Mouse (Mus musculus) ZHBTc4 (cell line): ENCODE results near the gene Gpr162.

ENCODE experiments used
- DNase-seq: peaks from one replicate; pipeline ENCODE4 v3.0.0-alpha.2; 2011; ENCODE audit warnings: low read depth, low spot score

Gpr162 gene

GRCm38 (mm10) chr6:124881821-124882220, 18.0 kb upstream of the Gpr162 start:
- DNase-seq = no peak

DNA sequence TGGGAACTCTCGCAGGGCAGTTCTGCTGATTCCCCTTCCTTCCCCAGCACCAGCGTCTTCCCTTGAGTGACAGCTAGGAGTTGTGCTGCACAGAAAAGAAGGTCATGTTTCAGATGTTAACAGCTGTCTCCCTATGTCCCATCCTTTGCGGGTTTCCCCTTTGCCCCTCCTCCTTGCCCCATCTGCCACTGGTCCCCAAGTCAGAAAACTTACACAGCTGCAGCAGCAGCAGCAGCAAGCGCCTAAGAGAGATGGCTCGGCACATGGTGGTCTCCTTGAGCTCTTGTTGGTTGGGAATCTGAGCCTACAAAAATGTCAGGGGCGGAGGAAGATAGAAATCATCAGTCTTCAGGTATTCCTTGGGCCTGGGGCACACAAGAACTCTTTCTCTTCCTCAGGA, 15.6 kb upstream of the Gpr162 start:
- DNase-seq = no peak

- DNase-seq = no peak
Observed at GRCm38 (mm10) chr6:124874348-124874747, 10.6 kb upstream of the Gpr162 start.

GRCm38 (mm10) chr6:124866560-124866959, 2.8 kb upstream of the Gpr162 start:
- DNase-seq = no peak

DNA sequence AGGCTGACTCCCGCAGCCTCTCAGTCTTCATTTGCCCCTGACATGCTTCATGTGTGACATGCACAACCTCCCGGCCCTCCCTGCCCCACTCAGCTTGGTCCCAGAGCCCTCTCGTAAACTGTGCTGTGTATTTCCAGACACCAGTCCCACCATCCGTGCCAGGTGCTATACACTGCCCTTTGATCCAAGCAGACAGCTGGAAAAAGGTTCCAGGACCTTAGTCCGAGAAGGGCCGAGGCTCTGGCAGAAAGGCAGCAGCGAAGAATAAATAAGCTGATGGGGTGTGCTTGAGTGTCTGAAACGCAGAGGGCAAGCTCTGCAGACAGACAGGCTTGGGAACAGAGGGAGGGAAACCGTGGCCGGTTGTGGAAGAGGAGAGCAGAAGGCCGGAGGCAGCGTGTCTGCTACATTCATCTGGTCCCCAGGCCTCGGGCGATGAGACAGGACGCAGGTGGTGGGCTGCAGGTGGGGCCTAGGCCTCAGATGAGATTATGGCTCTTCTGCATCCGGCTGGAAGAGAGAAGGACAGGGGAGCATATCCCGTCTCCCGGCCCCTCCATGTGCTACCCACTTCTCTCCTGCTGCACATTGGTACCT, 2.1 kb upstream of the Gpr162 start:
- no peak for DNase-seq

GRCm38 (mm10) chr6:124863125-124863657, 592 bp downstream of the Gpr162 start:
- no peak for DNase-seq

DNA sequence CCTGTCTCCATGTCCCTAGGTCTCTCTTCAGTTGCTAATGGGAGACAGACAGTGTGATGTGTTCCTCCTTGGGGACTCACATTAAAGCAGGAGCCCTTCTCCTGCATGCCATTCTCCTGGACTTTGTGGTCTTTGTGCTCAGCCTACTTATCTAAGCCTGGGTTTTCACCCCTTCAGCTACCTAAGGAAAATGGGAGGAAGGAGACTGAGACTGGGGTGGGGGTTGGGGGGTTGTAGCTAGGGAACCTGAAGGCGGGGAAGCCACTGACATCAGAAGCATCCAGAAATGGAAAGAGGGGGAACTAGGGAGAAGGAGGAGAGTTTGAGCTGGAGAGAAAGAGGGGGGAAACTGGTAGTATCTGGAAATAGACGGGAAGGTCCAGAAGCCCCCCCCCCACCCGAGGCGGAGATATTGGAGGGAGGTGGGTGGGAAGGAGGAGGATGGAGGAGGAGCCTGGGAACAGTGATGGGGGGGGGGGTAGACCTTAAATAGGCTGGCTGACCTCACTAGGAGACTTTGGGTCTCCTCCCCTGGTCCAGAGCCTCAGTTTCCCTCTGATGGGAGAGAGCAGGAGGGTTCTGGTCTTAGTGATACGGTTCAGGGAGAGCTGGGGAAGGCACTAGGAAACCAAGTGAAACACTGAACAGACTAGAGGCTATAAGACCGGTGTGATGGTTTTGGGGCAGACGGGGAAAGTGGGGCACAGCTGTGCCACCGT, 1.2 kb downstream of the Gpr162 start:
- no peak for DNase-seq

GRCm38 (mm10) chr6:124861802-124862201, 2.0 kb downstream of the Gpr162 start:
- no peak for DNase-seq

DNA sequence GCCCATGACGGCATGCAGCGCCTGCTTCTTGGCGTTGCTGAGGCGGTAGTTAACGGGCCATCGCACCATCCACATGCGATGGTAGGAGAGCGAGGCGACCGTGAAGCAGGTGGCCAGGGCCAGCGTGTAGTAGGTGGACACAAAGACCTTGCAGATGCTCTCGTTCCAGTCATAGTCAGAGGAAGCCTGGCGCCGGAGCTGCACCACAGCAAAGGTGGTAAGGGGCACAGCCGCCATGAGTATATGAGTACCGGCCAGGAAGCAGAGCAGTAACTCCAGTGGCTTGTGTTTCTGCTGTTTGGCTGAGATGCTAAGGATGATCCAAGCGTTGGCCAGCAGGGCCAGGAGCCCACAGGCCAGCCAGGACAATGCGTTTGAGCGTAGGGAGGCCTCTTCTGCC, 2.5 kb downstream of the Gpr162 start:
- no peak for DNase-seq

- no peak for DNase-seq
Observed at GRCm38 (mm10) chr6:124860511-124860910, 3.3 kb downstream of the Gpr162 start.

- DNase-seq = peak; percentile 85
Observed at GRCm38 (mm10) chr6:124859725-124860124, 4.1 kb downstream of the Gpr162 start.

DNA sequence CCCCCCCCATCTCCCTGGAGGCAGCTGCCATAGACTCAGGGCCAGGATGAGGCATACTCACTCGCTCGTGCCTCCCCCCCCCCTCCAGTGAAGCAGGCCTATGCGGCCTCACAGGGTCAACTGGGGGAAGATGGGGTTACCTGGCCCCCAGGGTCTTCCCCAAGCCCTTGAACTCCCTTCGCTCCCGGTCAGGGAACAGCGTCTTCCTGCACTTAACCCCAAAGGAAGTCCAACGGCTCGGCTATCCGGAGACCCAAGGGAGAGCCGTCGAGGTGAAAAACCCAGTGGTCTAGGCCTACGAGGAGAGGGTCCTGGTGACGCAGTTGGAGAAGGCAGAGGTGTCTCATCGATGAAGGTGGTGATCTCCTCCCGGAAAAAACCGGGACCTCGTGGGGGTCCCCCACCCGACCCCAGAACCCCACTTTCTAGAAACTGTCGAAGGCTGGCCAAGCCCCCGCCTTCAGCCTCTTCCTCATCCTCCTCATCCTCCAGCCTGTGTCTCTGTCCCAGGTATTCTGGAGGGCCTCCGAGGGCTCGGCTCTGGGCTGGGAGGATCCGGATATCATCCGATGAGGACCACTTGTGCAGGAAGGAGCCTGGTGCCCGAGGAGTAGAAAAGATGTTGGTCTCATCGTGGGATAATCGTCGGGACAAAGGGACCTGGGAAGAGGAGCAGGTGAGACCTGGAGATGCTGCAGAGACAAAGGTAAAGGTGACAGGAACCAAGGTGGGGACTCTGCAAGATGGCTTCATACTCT, 5.0 kb downstream of the Gpr162 start:
- no peak for DNase-seq

GRCm38 (mm10) chr6:124857840-124858530, 5.8 kb downstream of the Gpr162 start:
- no peak for DNase-seq

DNA sequence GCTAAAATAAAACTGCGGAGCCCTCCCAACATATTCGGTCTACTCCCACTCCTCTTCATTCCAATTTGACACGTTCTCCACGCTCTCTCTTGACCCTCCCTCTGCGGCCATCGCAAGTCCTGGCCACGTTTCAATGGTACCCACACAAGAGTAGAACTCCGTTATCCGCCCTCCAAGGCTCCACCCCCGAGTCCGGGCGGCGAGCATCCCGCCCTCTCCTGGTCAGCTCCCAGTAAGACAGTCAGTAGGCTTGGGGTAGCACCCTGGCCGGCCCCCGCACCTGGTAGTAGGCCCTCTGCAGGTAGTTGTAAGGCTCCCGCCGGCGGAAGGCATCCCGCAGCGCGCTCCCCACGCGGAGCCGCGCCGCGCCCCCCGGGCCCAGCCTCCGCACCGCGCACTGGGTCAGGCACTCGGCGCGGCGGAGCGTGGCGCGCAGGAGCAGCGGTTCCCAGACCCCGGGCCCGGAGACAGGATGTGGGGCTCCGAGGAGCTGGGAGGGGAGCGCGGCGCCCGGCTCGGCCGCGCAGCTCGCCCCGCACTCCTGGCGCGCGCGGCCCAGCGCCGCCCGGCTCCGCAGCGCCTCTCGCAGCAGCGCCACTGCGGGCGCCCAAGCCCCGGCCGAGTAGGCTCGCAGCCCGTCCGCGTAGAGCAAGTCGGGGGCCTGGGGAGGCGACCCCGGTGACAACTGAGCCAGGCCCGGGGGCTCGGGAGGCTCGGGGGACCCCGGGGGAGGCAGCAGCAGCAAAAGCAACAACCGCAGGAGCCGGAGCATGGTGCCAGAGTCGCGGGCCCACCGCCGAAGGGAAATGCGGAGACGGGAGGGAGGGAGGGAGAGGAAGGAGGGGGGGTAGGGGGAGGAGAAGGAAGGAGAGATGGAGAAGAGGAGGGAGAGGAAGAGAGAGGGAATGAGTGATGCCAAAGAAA, 6.6 kb downstream of the Gpr162 start, which contains the start of gene P3h3:
P3h3 (minus strand) TSS at position 837 of the 924 bp plus-strand sequence.
- peak; percentile 95 for DNase-seq

- peak; percentile 22 for DNase-seq
Observed at GRCm38 (mm10) chr6:124856321-124856720, 7.5 kb downstream of the Gpr162 start.

DNA sequence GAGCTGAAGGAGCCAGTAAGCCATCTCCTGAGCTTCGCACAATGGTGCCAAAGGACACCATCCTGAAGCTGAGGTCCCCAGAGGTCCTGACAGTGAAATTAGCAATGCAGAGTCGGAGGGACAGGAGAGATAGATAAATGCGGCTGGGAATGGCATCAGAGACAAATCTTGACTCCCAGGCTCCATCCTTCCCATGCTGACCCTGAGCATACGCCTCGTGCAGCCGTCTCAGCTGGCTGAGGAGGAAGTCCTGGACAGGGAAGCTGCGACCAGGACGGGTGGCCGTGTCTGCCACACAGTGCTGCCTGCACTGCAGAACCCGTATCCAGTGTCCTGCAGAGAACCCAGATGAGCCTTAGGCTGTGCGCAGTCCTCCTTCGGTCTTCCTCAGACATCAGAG, 9.1 kb downstream of the Gpr162 start:
- DNase-seq = no peak

GRCm38 (mm10) chr6:124850535-124850934, 13.2 kb downstream of the Gpr162 start:
- peak; percentile 84 for DNase-seq

- peak; percentile 96 for DNase-seq
Observed at GRCm38 (mm10) chr6:124847305-124847704, 16.5 kb downstream of the Gpr162 start.

GRCm38 (mm10) chr6:124840241-124841167, 23.3 kb downstream of the Gpr162 start, which contains the start of gene Gnb3:
TSS of gene Gnb3 (minus strand) at chr6:124840275.
- DNase-seq = no peak
